Comparison of ENCODE assay signal across 20 mouse cellular contexts in genomic region chr16:52114473-52114872, GRCm38 (mm10).
A peak's percentile ranks its signal among the peaks of the same experiment; 100 is the strongest.
DNase-seq lines count a peak whose midpoint lies in the region; ATAC-seq and TF ChIP-seq lines count a peak whose summit lies in the region.
"Had no signal": no experiment of that assay in that cellular context is flagged by ENCODE, and none has a peak within 500 bp of the region (broad histone marks: within the 10 kb centered on the region; RNA-seq: fewer than 3 reads in every experiment).

No protein-coding gene starts in this region.

- H3K4me1 ChIP-seq in hindbrain, embryonic 13.5 days (replicated peaks) = peaks cover 25% of the 10 kb centered on the region
- peaks cover 5% of the 10 kb centered on the region; the same call in 1 of the 2 replicates for H3K4me1 ChIP-seq in hindbrain, embryonic 10.5 days (replicated peaks)
- 0 out of 2 replicates have a peak, but pooled peaks cover 9% of the 10 kb centered on the region for H3K4me1 ChIP-seq in forebrain, postnatal 0 days (ENCODE audit: insufficient read depth)
- peaks cover 9% of the 10 kb centered on the region; the same call in 1 of the 2 replicates for H3K4me1 ChIP-seq in neural tube, embryonic 14.5 days (ENCODE audit: control insufficient read depth, insufficient read depth, low read length)
- no peaks in the 10 kb centered on the region for H3K4me1 ChIP-seq in liver, postnatal 0 days (ENCODE audit: insufficient read depth)
- H3K4me1 ChIP-seq: embryonic facial prominence, embryonic 15.5 days had no signal

- no peak for TF ChIP-seq CTCF in forebrain, postnatal 0 days (IDR thresholded peaks at IDR 0.05; ENCODE audit: low read depth)
- TF ChIP-seq CTCF in liver, postnatal 0 days (IDR thresholded peaks at IDR 0.05; ENCODE audit: low read depth) = no peak

- DNase-seq in hindbrain, embryonic 10.5 days (ENCODE audit: low spot score) = no peak
- DNase-seq in retina, embryonic 14.5 days (ENCODE audit: low spot score) = peak; percentile 21
- no peak for DNase-seq in retina, postnatal 1 day
- peak; percentile 26 for DNase-seq in forebrain, postnatal 0 days
- DNase-seq in embryo, embryonic 10 days (ENCODE audit: low spot score) = no peak
- no peak for DNase-seq in liver, postnatal 0 days
- DNase-seq: adrenal gland, postnatal 14 days; cerebellum, adult 2 months; gastrocnemius, postnatal 14 days; heart, adult 2 months; kidney, adult 11 months; lung, embryonic 14.5 days; thymus, postnatal 25 days had no signal

- H3K4me3 ChIP-seq in hindbrain, embryonic 13.5 days = no peak overlapping the region
- H3K4me3 ChIP-seq in hindbrain, embryonic 10.5 days = no peak overlapping the region
- H3K4me3 ChIP-seq in forebrain, postnatal 0 days (ENCODE audit: low read depth, low read length) = no peak overlapping the region
- no peak overlapping the region for H3K4me3 ChIP-seq in neural tube, embryonic 14.5 days (ENCODE audit: low read depth, low read length)
- no peak overlapping the region for H3K4me3 ChIP-seq in liver, postnatal 0 days (ENCODE audit: low read depth, low read length)
- H3K4me3 ChIP-seq: embryonic facial prominence, embryonic 15.5 days; heart, adult 2 months; heart, embryonic 15.5 days had no signal

- ATAC-seq in hindbrain, embryonic 13.5 days (ENCODE audit: low FRiP score) = peak; percentile 58; the same call in 1 of the 2 replicates
- peak; percentile 77; the same call in 1 of the 2 replicates for ATAC-seq in forebrain, postnatal 0 days
- peak; percentile 77; the same call in 1 of the 2 replicates for ATAC-seq in neural tube, embryonic 14.5 days (ENCODE audit: low read depth)
- no peak for ATAC-seq in liver, postnatal 0 days
- ATAC-seq: activated CD4-positive, CD25-positive, alpha-beta regulatory T cell, adult 4 months; Patski had no signal

- 43% methylated on average over 4 of the region's 4 CpGs for WGBS in hindbrain, embryonic 13.5 days
- WGBS in hindbrain, embryonic 10.5 days = 76% methylated on average over 4 of the region's 4 CpGs
- WGBS in forebrain, postnatal 0 days = 26% methylated on average over 4 of the region's 4 CpGs
- 44% methylated on average over 4 of the region's 4 CpGs for WGBS in neural tube, embryonic 14.5 days
- 78% methylated on average over 4 of the region's 4 CpGs for WGBS in liver, postnatal 0 days (ENCODE audit: insufficient replicate concordance)

- no peak overlapping the region for H3K4me2 ChIP-seq in hindbrain, embryonic 13.5 days
- H3K4me2 ChIP-seq in forebrain, postnatal 0 days (ENCODE audit: low read depth) = no peak overlapping the region
- no peak overlapping the region for H3K4me2 ChIP-seq in neural tube, embryonic 14.5 days (ENCODE audit: low read depth, low read length)
- H3K4me2 ChIP-seq in liver, postnatal 0 days (ENCODE audit: low read depth, low read length) = no peak overlapping the region
- H3K4me2 ChIP-seq: embryonic facial prominence, embryonic 15.5 days; heart, embryonic 15.5 days; lung, embryonic 14.5 days had no signal

- no peak overlapping the region for H3K9ac ChIP-seq in hindbrain, embryonic 13.5 days
- H3K9ac ChIP-seq in forebrain, postnatal 0 days = no peak overlapping the region
- no peak overlapping the region for H3K9ac ChIP-seq in neural tube, embryonic 14.5 days (replicated peaks; ENCODE audit: low read depth, low read length)
- no peak overlapping the region for H3K9ac ChIP-seq in liver, postnatal 0 days (replicated peaks)
- H3K9ac ChIP-seq: embryonic facial prominence, embryonic 15.5 days; heart, embryonic 15.5 days; lung, embryonic 14.5 days had no signal

- peak overlapping the region; percentile 56; the same call in 1 of the 2 replicates for H3K27ac ChIP-seq in hindbrain, embryonic 13.5 days
- no peak overlapping the region for H3K27ac ChIP-seq in hindbrain, embryonic 10.5 days
- H3K27ac ChIP-seq in forebrain, postnatal 0 days (ENCODE audit: low read depth, low read length) = no peak overlapping the region
- no peak overlapping the region for H3K27ac ChIP-seq in neural tube, embryonic 14.5 days (ENCODE audit: low read depth, low read length)
- H3K27ac ChIP-seq in liver, postnatal 0 days (ENCODE audit: low read depth) = no peak overlapping the region
- H3K27ac ChIP-seq: embryonic facial prominence, embryonic 15.5 days; heart, adult 2 months; heart, embryonic 15.5 days; kidney, postnatal 0 days had no signal

- peaks cover 6% of the 10 kb centered on the region for H3K36me3 ChIP-seq in hindbrain, embryonic 13.5 days
- H3K36me3 ChIP-seq in hindbrain, embryonic 10.5 days = peaks cover 25% of the 10 kb centered on the region
- 0 out of 2 replicates have a peak, but pooled peaks cover 3% of the 10 kb centered on the region for H3K36me3 ChIP-seq in forebrain, postnatal 0 days (ENCODE audit: insufficient read depth)
- H3K36me3 ChIP-seq in neural tube, embryonic 14.5 days (ENCODE audit: control insufficient read depth, insufficient read depth, low read length) = no peaks in the 10 kb centered on the region
- H3K36me3 ChIP-seq in liver, postnatal 0 days (replicated peaks; ENCODE audit: insufficient read depth, low read length) = no peaks in the 10 kb centered on the region; the same call in 1 of the 2 replicates

- H3K27me3 ChIP-seq in hindbrain, embryonic 13.5 days = no peaks in the 10 kb centered on the region
- H3K27me3 ChIP-seq in hindbrain, embryonic 10.5 days (ENCODE audit: insufficient read depth, poor library complexity, severe bottlenecking) = no peaks in the 10 kb centered on the region
- H3K27me3 ChIP-seq in forebrain, postnatal 0 days (ENCODE audit: insufficient read depth, low read length) = no peaks in the 10 kb centered on the region
- no peaks in the 10 kb centered on the region for H3K27me3 ChIP-seq in neural tube, embryonic 14.5 days (ENCODE audit: control insufficient read depth, insufficient read depth, low read length)
- H3K27me3 ChIP-seq in liver, postnatal 0 days (ENCODE audit: insufficient read depth, low read length) = no peaks in the 10 kb centered on the region
- H3K27me3 ChIP-seq: embryonic facial prominence, embryonic 15.5 days; heart, embryonic 15.5 days; Patski had no signal

- no peaks in the 10 kb centered on the region for H3K9me3 ChIP-seq in hindbrain, embryonic 13.5 days
- no peaks in the 10 kb centered on the region for H3K9me3 ChIP-seq in hindbrain, embryonic 10.5 days
- H3K9me3 ChIP-seq in forebrain, postnatal 0 days (ENCODE audit: low read length) = no peaks in the 10 kb centered on the region
- no peaks in the 10 kb centered on the region for H3K9me3 ChIP-seq in neural tube, embryonic 14.5 days (ENCODE audit: control insufficient read depth, low read length)
- H3K9me3 ChIP-seq in liver, postnatal 0 days (ENCODE audit: low read length) = no peaks in the 10 kb centered on the region
- H3K9me3 ChIP-seq: embryonic facial prominence, embryonic 15.5 days; heart, embryonic 15.5 days had no signal

- TF ChIP-seq EP300 in liver, postnatal 0 days (IDR thresholded peaks at IDR 0.05; ENCODE audit: low read depth) = no peak

Comparison
In these comparisons a context has a peak if more than half of its experiments do, and no peak if none do; other contexts are left out.
1. DNase-seq: peak in retina, embryonic 14.5 days (single experiment) and forebrain, postnatal 0 days (single experiment); none in hindbrain, embryonic 10.5 days (single experiment), retina, postnatal 1 day (single experiment), embryo, embryonic 10 days (single experiment) and liver, postnatal 0 days (single experiment).